Mouse (Mus musculus): ENCODE measurements around the gene Tmprss4.

DNA sequence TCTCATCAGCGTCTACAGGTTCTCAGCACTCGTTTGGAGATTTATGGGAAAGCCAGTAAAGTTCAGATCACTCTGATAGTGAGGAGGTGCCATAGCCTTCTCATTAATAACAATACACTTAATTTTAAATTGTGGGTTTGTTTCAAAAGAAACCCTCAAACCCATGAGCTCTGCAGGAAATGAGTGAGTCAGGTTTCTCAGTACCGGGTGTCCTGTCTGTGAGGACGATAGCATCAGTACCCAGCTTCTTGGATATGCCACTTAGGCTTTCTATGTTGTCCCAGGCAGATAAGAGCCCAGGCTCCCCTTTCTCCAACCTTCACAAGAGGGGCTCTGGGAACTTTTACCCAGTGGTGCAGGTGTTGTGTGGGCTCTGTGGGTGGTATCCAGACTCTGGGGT is 48.1 kb upstream of the Tmprss4 start:
- no peak for TF ChIP-seq POLR2A (IDR thresholded peaks at IDR 0.05; ENCODE audit: insufficient read depth, low read depth, low read length)
- no peak for TF ChIP-seq CTCF (IDR thresholded peaks at IDR 0.05)

All from heart, adult 2 months (tissue).